Mouse (Mus musculus) megakaryocyte, embryonic 14.5 days (primary cell): ENCODE results near the gene March5.

Experiments used
- FLI1 ChIP-seq: IDR thresholded peaks from 2 replicates; pipeline ENCODE4 v1.6.1; 2012; ENCODE audit warnings: low read length, inconsistent platforms, mixed read lengths
- GATA1 ChIP-seq: IDR thresholded peaks from 3 replicates; pipeline ENCODE4 v1.6.1; 2012; ENCODE audit warnings: mixed read lengths, low read length, inconsistent platforms, borderline replicate concordance

GRCm38 (mm10) chr19:37237306-37237705 is 30.0 kb downstream of the March5 start:
- no peak for TF ChIP-seq FLI1
- no peak for TF ChIP-seq GATA1
